Mouse (Mus musculus): Measurements from ENCODE around the gene Lmo4. TPM values are rescaled to one million over a fixed set of nuclear protein-coding genes. Genes with fewer than 3 reads are reported as not detected.
A peak's percentile ranks its signal among the peaks of the same experiment; 100 is the strongest.

The Lmo4 gene
- total and polyA plus RNA-seq, 2 experiments from 2014 or later, result 34.7 to 61.9 TPM

DNA sequence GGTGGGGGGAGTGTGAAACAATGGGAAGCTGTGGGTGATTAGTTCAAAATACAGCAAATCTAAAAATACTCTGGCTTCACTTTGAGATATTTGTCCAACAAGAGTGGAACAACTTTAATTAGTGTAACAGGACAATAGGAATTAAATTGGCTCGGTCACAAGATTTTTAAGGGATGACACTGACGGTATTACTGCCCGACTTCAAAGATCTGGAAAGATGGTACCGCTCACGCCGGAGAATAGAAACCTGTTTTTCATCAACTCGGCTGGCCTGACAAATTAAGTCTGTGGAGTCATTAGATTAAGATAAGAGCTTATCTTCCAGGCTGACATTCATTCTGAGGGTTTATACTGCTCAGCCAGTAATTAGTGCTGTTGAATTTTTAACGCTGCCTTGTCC is 42.9 kb downstream of the Lmo4 start:
- no peaks in the 10 kb centered on the region for H3K27me3 ChIP-seq (ENCODE audit: control insufficient read depth, insufficient read depth, low read length)
- TF ChIP-seq CTCF (IDR thresholded peaks at IDR 0.05; ENCODE audit: low read depth) (no peak), EP300 (IDR thresholded peaks at IDR 0.05; ENCODE audit: low read depth) (no peak)
- WGBS, result 17% methylated on average over 8 of the region's 8 CpGs
- peaks cover 9% of the 10 kb centered on the region; the same call in 1 of the 2 replicates for H3K4me1 ChIP-seq (ENCODE audit: control insufficient read depth, insufficient read depth)
- no peak overlapping the region for H3K27ac ChIP-seq (ENCODE audit: low read depth)
- ATAC-seq (ENCODE audit: insufficient read depth, low read depth), result no peak
- H3K9me3 ChIP-seq (replicated peaks; ENCODE audit: control insufficient read depth, low read length), result no peaks in the 10 kb centered on the region
- DNase-seq (ENCODE audit: low spot score), result no peak
- H3K9ac ChIP-seq (replicated peaks; ENCODE audit: low read depth, low read length), result no peak overlapping the region
- 0 out of 2 replicates have a peak overlapping the region, but pooled peaks have one; percentile 12 for H3K4me2 ChIP-seq (ENCODE audit: low read depth, low read length)
- H3K4me3 ChIP-seq (ENCODE audit: low read depth, low read length), result no peak overlapping the region
- H3K36me3 ChIP-seq (replicated peaks; ENCODE audit: control insufficient read depth, insufficient read depth, low read length), result no peaks in the 10 kb centered on the region

DNA sequence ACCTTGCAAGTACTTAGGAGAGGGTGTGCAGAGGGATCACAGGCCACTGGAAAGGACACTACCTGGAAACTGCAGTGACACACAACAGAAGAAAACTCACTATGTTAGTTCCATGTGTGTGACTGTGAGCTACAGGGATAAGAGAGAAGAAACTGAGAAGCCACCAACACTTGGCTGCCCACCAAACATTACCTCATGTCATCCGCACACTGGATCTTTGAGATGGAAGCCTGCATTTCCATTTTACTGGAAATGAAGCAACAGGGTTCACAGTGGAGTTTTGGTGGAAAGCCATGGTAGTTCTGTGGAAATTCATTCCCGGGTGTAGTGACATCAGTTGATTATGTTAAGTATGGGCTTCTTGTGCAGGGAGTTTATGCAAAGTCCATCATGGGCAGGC is 43.8 kb downstream of the Lmo4 start:
- Histone ChIP-seq H3K9ac (replicated peaks; ENCODE audit: low read depth, low read length) (no peak overlapping the region), H3K27ac (ENCODE audit: low read depth) (no peak overlapping the region), H3K4me2 (ENCODE audit: low read depth, low read length) (no peak overlapping the region), H3K27me3 (ENCODE audit: control insufficient read depth, insufficient read depth, low read length) (no peaks in the 10 kb centered on the region), H3K36me3 (replicated peaks; ENCODE audit: control insufficient read depth, insufficient read depth, low read length) (no peaks in the 10 kb centered on the region), H3K9me3 (replicated peaks; ENCODE audit: control insufficient read depth, low read length) (no peaks in the 10 kb centered on the region), H3K4me3 (ENCODE audit: low read depth, low read length) (no peak overlapping the region), H3K4me1 (ENCODE audit: control insufficient read depth, insufficient read depth) (peaks cover 9% of the 10 kb centered on the region; the same call in 1 of the 2 replicates)
- TF ChIP-seq CTCF (IDR thresholded peaks at IDR 0.05; ENCODE audit: low read depth), result no peak
- TF ChIP-seq EP300 (IDR thresholded peaks at IDR 0.05; ENCODE audit: low read depth), result no peak
- DNase-seq (ENCODE audit: low spot score), result peak; percentile 21
- peak; percentile 45; the same call in 1 of the 2 replicates for ATAC-seq (ENCODE audit: insufficient read depth, low read depth)
- 49% methylated on average over 2 of the region's 2 CpGs for WGBS

DNA sequence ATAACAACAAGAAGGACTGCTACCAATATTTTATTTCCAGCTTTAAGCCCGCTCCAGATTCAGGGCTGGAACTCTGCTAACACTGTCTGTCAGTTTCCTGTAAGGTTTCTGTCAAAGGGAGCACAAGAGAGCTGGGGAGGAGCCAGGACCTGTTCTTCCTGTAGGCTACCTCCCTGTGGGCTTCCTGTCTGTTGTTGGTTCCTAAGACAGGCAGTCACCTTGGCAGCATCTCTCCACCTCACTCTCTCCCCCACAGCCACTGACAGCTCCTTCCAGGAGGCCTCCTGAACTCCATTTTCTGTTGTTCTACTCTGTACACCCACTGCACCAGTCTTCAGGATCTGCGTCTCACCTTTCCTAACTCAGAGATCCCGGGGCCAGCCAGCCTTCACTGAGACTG is 49.3 kb downstream of the Lmo4 start:
- no peak overlapping the region for H3K27ac ChIP-seq (ENCODE audit: low read depth)
- 67% methylated on average over 3 of the region's 3 CpGs for WGBS
- no peak for ATAC-seq (ENCODE audit: insufficient read depth, low read depth)

DNA sequence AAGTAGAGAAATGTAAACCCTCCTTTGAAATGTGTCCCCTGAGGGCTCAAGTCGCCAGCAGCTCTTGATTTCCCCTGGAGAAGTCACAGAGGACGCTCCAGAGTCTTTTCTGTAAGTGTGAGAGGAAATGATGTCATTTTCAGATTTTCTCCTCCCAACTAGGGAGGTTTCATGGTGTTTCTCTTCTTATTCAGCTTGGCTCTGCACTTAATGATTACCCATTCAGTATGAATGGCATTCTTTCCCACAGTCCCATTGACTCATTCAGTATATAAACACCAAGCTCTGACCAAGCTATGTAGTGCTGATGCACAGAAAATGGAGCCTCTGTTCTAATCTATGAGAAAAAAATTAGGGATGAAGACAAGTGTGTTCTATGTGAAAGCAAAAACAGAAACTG is 51.6 kb downstream of the Lmo4 start:
- no peak overlapping the region for H3K9ac ChIP-seq (replicated peaks; ENCODE audit: low read depth, low read length)
- H3K9me3 ChIP-seq (replicated peaks; ENCODE audit: control insufficient read depth, low read length), result no peaks in the 10 kb centered on the region
- H3K36me3 ChIP-seq (replicated peaks; ENCODE audit: control insufficient read depth, insufficient read depth, low read length), result no peaks in the 10 kb centered on the region
- 40% methylated on average over 2 of the region's 2 CpGs for WGBS
- no peak for DNase-seq (ENCODE audit: low spot score)
- no peak overlapping the region for H3K4me2 ChIP-seq (ENCODE audit: low read depth, low read length)
- H3K27ac ChIP-seq (ENCODE audit: low read depth), result no peak overlapping the region
- no peak for ATAC-seq (ENCODE audit: insufficient read depth, low read depth)
- no peaks in the 10 kb centered on the region for H3K27me3 ChIP-seq (ENCODE audit: control insufficient read depth, insufficient read depth, low read length)
- no peak for TF ChIP-seq EP300 (IDR thresholded peaks at IDR 0.05; ENCODE audit: low read depth)
- no peak for TF ChIP-seq CTCF (IDR thresholded peaks at IDR 0.05; ENCODE audit: low read depth)
- H3K4me3 ChIP-seq (ENCODE audit: low read depth, low read length), result no peak overlapping the region
- no peaks in the 10 kb centered on the region for H3K4me1 ChIP-seq (ENCODE audit: control insufficient read depth, insufficient read depth)

More for the DNA sequence above, 49.3 kb downstream of the Lmo4 start:
- no peaks in the 10 kb centered on the region for H3K36me3 ChIP-seq (replicated peaks; ENCODE audit: control insufficient read depth, insufficient read depth, low read length)
- H3K27me3 ChIP-seq (ENCODE audit: control insufficient read depth, insufficient read depth, low read length), result no peaks in the 10 kb centered on the region
- no peak for DNase-seq (ENCODE audit: low spot score)
- H3K9me3 ChIP-seq (replicated peaks; ENCODE audit: control insufficient read depth, low read length), result no peaks in the 10 kb centered on the region
- H3K4me1 ChIP-seq (ENCODE audit: control insufficient read depth, insufficient read depth), result no peaks in the 10 kb centered on the region
- H3K4me3 ChIP-seq (ENCODE audit: low read depth, low read length), result no peak overlapping the region
- H3K4me2 ChIP-seq (ENCODE audit: low read depth, low read length), result no peak overlapping the region
- no peak for TF ChIP-seq CTCF (IDR thresholded peaks at IDR 0.05; ENCODE audit: low read depth)
- TF ChIP-seq EP300 (IDR thresholded peaks at IDR 0.05; ENCODE audit: low read depth), result no peak
- H3K9ac ChIP-seq (replicated peaks; ENCODE audit: low read depth, low read length), result no peak overlapping the region

DNA sequence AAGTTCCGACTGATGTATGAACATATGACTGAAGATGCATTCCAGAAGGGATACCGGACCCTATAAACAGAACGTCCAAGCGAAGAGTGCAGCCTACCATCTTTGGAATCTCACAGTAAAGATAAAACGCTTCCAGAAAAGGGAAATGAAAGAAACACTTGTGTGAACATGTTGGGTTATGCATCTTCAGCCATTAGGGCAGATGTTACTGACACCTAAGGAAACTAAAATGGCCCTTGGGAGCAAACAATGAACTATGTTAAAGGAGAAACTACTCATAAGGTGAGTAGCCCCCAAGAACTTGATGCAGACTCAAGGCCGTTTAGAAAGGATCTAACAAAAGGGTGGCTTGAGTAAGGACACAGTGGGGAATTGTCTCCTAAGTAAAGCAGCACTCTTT is 54.0 kb downstream of the Lmo4 start:
- no peaks in the 10 kb centered on the region for H3K9me3 ChIP-seq (replicated peaks; ENCODE audit: control insufficient read depth, low read length)
- H3K9ac ChIP-seq (replicated peaks; ENCODE audit: low read depth, low read length), result no peak overlapping the region
- H3K4me2 ChIP-seq (ENCODE audit: low read depth, low read length), result no peak overlapping the region
- TF ChIP-seq EP300 (IDR thresholded peaks at IDR 0.05; ENCODE audit: low read depth) (no peak), CTCF (IDR thresholded peaks at IDR 0.05; ENCODE audit: low read depth) (no peak)
- H3K27me3 ChIP-seq (ENCODE audit: control insufficient read depth, insufficient read depth, low read length), result no peaks in the 10 kb centered on the region
- no peak overlapping the region for H3K27ac ChIP-seq (ENCODE audit: low read depth)
- 75% methylated on average over 6 of the region's 6 CpGs for WGBS
- no peaks in the 10 kb centered on the region for H3K36me3 ChIP-seq (replicated peaks; ENCODE audit: control insufficient read depth, insufficient read depth, low read length)
- ATAC-seq (ENCODE audit: insufficient read depth, low read depth) (no peak), DNase-seq (ENCODE audit: low spot score) (no peak)
- no peak overlapping the region for H3K4me3 ChIP-seq (ENCODE audit: low read depth, low read length)
- no peaks in the 10 kb centered on the region for H3K4me1 ChIP-seq (ENCODE audit: control insufficient read depth, insufficient read depth)

DNA sequence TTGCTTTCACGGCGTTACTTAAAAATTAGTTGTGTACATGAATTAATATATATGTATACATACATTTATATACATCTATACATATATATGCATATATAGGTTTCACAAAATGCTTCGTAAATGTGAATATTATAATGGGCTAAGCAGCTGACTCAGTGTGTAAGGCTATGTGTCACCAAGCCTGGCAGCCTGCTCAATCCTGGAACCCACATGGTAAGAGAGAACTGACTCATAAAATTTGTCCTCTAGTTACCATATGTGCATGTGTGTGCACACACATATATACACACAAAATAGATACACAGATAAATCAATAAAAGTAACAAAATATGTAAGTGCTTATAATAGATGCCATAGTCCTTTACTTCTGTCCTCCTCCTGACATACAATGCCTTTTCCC is 56.8 kb downstream of the Lmo4 start:
- DNase-seq (ENCODE audit: low spot score) (no peak), ATAC-seq (ENCODE audit: insufficient read depth, low read depth) (no peak)
- TF ChIP-seq EP300 (IDR thresholded peaks at IDR 0.05; ENCODE audit: low read depth), result no peak
- no peak for TF ChIP-seq CTCF (IDR thresholded peaks at IDR 0.05; ENCODE audit: low read depth)
- H3K9me3 ChIP-seq (replicated peaks; ENCODE audit: control insufficient read depth, low read length), result no peaks in the 10 kb centered on the region
- H3K4me2 ChIP-seq (ENCODE audit: low read depth, low read length), result no peak overlapping the region
- no peaks in the 10 kb centered on the region for H3K4me1 ChIP-seq (ENCODE audit: control insufficient read depth, insufficient read depth)
- no peak overlapping the region for H3K9ac ChIP-seq (replicated peaks; ENCODE audit: low read depth, low read length)
- no peak overlapping the region for H3K4me3 ChIP-seq (ENCODE audit: low read depth, low read length)
- H3K27ac ChIP-seq (ENCODE audit: low read depth), result no peak overlapping the region
- no peaks in the 10 kb centered on the region for H3K36me3 ChIP-seq (replicated peaks; ENCODE audit: control insufficient read depth, insufficient read depth, low read length)
- H3K27me3 ChIP-seq (ENCODE audit: control insufficient read depth, insufficient read depth, low read length), result no peaks in the 10 kb centered on the region
- WGBS, result 92% methylated on average over 3 of the region's 3 CpGs

All from heart, postnatal 0 days (tissue).